Mouse (Mus musculus) CH12.LX (cell line): Measurements from ENCODE around the gene Cenpm. TPM values are rescaled to one million over a fixed set of nuclear protein-coding genes. Genes with fewer than 3 reads are reported as not detected.

Source experiments
- DNase-seq: peaks from one replicate; pipeline ENCODE4 v3.0.0-alpha.2; 2013; ENCODE audit errors: extremely low read depth
- H3K27ac ChIP-seq: 2 replicates; pipeline ENCODE4 v1.5.1; 2012; ENCODE audit warnings: low read depth, mild to moderate bottlenecking, control low read depth, moderate library complexity; ENCODE audit not compliant: insufficient read depth
- H3K27me3 ChIP-seq: replicated peaks from 2 replicates; pipeline ENCODE3; 2012; ENCODE audit warnings: inconsistent platforms
- H3K36me3 ChIP-seq, 2 experiments: replicated peaks in 1 of 2; 2 replicates each; pipeline versions ENCODE3 to v1.6.1; 2012; ENCODE audit warnings: inconsistent platforms in 1 of 2, low read length in 1 of 2, mild to moderate bottlenecking in 1 of 2, mixed read lengths in 1 of 2, moderate library complexity in 1 of 2; ENCODE audit not compliant: control insufficient read depth in 1 of 2, insufficient read depth in 1 of 2
- H3K4me1 ChIP-seq, 2 experiments: 2 replicates each; pipeline ENCODE4 v1.6.1; 2012; ENCODE audit warnings: inconsistent platforms in 1 of 2, moderate library complexity in 1 of 2; ENCODE audit not compliant: insufficient read depth in 2 of 2, control insufficient read depth in 1 of 2
- H3K4me2 ChIP-seq: 2 replicates; pipeline ENCODE4 v1.6.1; 2012; ENCODE audit warnings: low read depth, mild to moderate bottlenecking, control low read depth; ENCODE audit not compliant: poor library complexity, insufficient read depth, severe bottlenecking
- H3K4me3 ChIP-seq, 3 experiments: fragments of 150-350 bp in 1 of 3; sonication (generic) in 1 of 3; replicated peaks in 1 of 3; 2 replicates each; pipeline versions ENCODE3 to v1.5.1; 2011 to 2012; ENCODE audit warnings: low read depth in 2 of 3, low read length in 2 of 3, mild to moderate bottlenecking in 2 of 3, moderate library complexity in 2 of 3, control low read depth in 1 of 3, improper control_type of control experiment in 1 of 3, inconsistent platforms in 1 of 3, mixed read lengths in 1 of 3; ENCODE audit not compliant: poor library complexity in 1 of 3
- H3K79me2 ChIP-seq: replicated peaks from 2 replicates; pipeline ENCODE4 v1.6.1; 2012; ENCODE audit warnings: mild to moderate bottlenecking, moderate library complexity; ENCODE audit not compliant: control insufficient read depth, poor library complexity, insufficient read depth, severe bottlenecking; ENCODE audit errors: extremely low read depth
- H3K9ac ChIP-seq: 2 replicates; pipeline ENCODE4 v1.6.1; 2012; ENCODE audit warnings: low read depth, mild to moderate bottlenecking, control low read depth, moderate library complexity; ENCODE audit not compliant: insufficient read depth
- H3K9me3 ChIP-seq: replicated peaks from 2 replicates; pipeline ENCODE3; 2012; ENCODE audit warnings: low read length, inconsistent platforms, mixed read lengths
- CTCF ChIP-seq, 2 experiments: IDR thresholded peaks in 1 of 2; conservative IDR thresholded peaks in 1 of 2; 2 replicates each; pipeline ENCODE4 v1.5.1; 2011 to 2012; ENCODE audit warnings: low read depth in 2 of 2, low read length in 2 of 2, improper control_type of control experiment in 1 of 2, inconsistent platforms in 1 of 2, mild to moderate bottlenecking in 1 of 2, moderate library complexity in 1 of 2
- ETS1 ChIP-seq: conservative IDR thresholded peaks from 2 replicates; pipeline ENCODE4 v1.6.1; 2012; ENCODE audit warnings: low read depth, mild to moderate bottlenecking, inconsistent platforms, low read length, improper control_type of control experiment, moderate library complexity
- IRF4 ChIP-seq: IDR thresholded peaks from 2 replicates; pipeline ENCODE4 v1.6.1; 2014; ENCODE audit warnings: low read depth, mild to moderate bottlenecking, inconsistent platforms, low read length, improper control_type of control experiment
- MAZ ChIP-seq: IDR thresholded peaks from 2 replicates; pipeline ENCODE4 v1.6.1; 2012; ENCODE audit warnings: low read depth, mild to moderate bottlenecking, inconsistent platforms, low read length, improper control_type of control experiment, moderate library complexity
- NRF1 ChIP-seq: IDR thresholded peaks from 2 replicates; pipeline ENCODE4 v1.6.1; 2014; ENCODE audit warnings: low read depth, mild to moderate bottlenecking, inconsistent platforms, low read length, improper control_type of control experiment, moderate library complexity
- PAX5 ChIP-seq: IDR thresholded peaks from 2 replicates; pipeline ENCODE4 v1.6.1; 2012; ENCODE audit warnings: low read length, inconsistent platforms, mixed read lengths
- POLR2AphosphoS2 ChIP-seq: IDR thresholded peaks from 2 replicates; pipeline ENCODE4 v1.6.1; 2011; ENCODE audit warnings: low read depth, low read length, improper control_type of control experiment
- RCOR1 ChIP-seq: conservative IDR thresholded peaks from 2 replicates; pipeline ENCODE4 v1.6.1; 2012; ENCODE audit warnings: low read depth, mild to moderate bottlenecking, inconsistent platforms, low read length, improper control_type of control experiment
- SIN3A ChIP-seq: IDR thresholded peaks from 2 replicates; pipeline ENCODE4 v1.6.1; 2012; ENCODE audit warnings: low read length, improper control_type of control experiment, inconsistent platforms
- TCF12 ChIP-seq: IDR thresholded peaks from 2 replicates; pipeline ENCODE4 v1.6.1; 2014; ENCODE audit warnings: low read depth, mild to moderate bottlenecking, inconsistent platforms, low read length, improper control_type of control experiment
- USF2 ChIP-seq: conservative IDR thresholded peaks from 2 replicates; pipeline ENCODE4 v1.6.1; 2011; ENCODE audit warnings: low read depth, low read length, improper control_type of control experiment
- ZC3H11A ChIP-seq: IDR thresholded peaks from 2 replicates; pipeline ENCODE4 v1.6.1; 2012; ENCODE audit warnings: low read depth, mild to moderate bottlenecking, inconsistent platforms, low read length, improper control_type of control experiment
- ZMIZ1 ChIP-seq: IDR thresholded peaks from 2 replicates; pipeline ENCODE4 v1.6.1; 2012; ENCODE audit warnings: low read depth, mild to moderate bottlenecking, inconsistent platforms, low read length, improper control_type of control experiment
- ZNF384 ChIP-seq: IDR thresholded peaks from 2 replicates; pipeline ENCODE4 v1.6.1; 2012; ENCODE audit warnings: low read depth, low read length, improper control_type of control experiment, inconsistent platforms
- dilution Hi-C: fragments of 300-500 bp; cut with MboI; formaldehyde crosslinking; loops from 2 replicates; pipeline ENCODE4 v1.14.3; 2020; ENCODE audit warnings: low sequenced_read_pairs; ENCODE audit not compliant: extremely low pct_unique_long_range_greater_than_20kb, extremely low pct_ligation_motif_present
- in situ Hi-C: fragments of 300-500 bp; cut with MboI; formaldehyde crosslinking; loops from 3 replicates; pipeline ENCODE4 v1.14.3; 2019; ENCODE audit warnings: low sequenced_read_pairs, low pct_ligation_motif_present, low pct_unique_long_range_greater_than_20kb, mixed read lengths
- polyA plus RNA-seq: library from polyadenylated mRNA; unstranded; fragments of >175 nt; gene quantifications from 2 replicates; pipeline ENCODE4 v1.2.1, GENCODE M21; 2012; ENCODE audit warnings: low read depth; ENCODE audit not compliant: insufficient read length
- total RNA-seq, 2 experiments: library from RNA; depleted of rRNA; stranded (reverse); fragments of 300-350 nt in 1 of 2; fragments of >200 nt in 1 of 2; gene quantifications; 2 replicates each; pipeline ENCODE4 v1.2.3; 2012 to 2014

Cenpm gene
- total and polyA plus RNA-seq, 3 experiments = 22.8 to 39.6 (median 34.2) TPM

- in situ Hi-C loops = loop anchor here (25.0 kb wide), 1 partner anchor 831 kb away; the partner anchor contains the start of gene Serhl
- Histone ChIP-seq H3K27me3 (peaks cover 67% of the 10 kb centered on the region), H3K4me1 (peaks cover 8 to 17% of the 10 kb centered on the region in 2 experiments), H3K4me3 (no peak overlapping the region), H3K27ac (no peak overlapping the region), H3K9ac (no peak overlapping the region), H3K79me2 (no peaks in the 10 kb centered on the region), H3K9me3 (peaks cover 18% of the 10 kb centered on the region), H3K4me2 (no peak overlapping the region), H3K36me3 (no peaks in the 10 kb centered on the region)
- no peak for TF ChIP-seq ZNF384
- TF ChIP-seq RCOR1 = no peak
- TF ChIP-seq NRF1 = no peak
- peak in 1 of 2 experiments; percentile 21; a peak in 1 of 4 replicates for TF ChIP-seq CTCF (conservative IDR thresholded peaks at IDR 0.05 in 1 of 2, IDR thresholded peaks at IDR 0.05 in 1 of 2; ENCODE audit: low read depth in 2 of 2, low read length in 2 of 2)
- no peak for TF ChIP-seq IRF4
- peak; percentile 33; the same call in 1 of the 2 replicates for TF ChIP-seq TCF12
- TF ChIP-seq POLR2AphosphoS2 = no peak
- no peak for TF ChIP-seq PAX5
- TF ChIP-seq, all 38 proteins: peak for 2
- dilution Hi-C loops = no loop called here
- peak; percentile 35 for DNase-seq
Observed at GRCm38 (mm10) chr15:82255944-82256383, 11.4 kb upstream of the Cenpm start.

- Histone ChIP-seq H3K36me3 (no peaks in the 10 kb centered on the region), H3K9ac (no peak overlapping the region), H3K79me2 (no peaks in the 10 kb centered on the region), H3K27ac (no peak overlapping the region), H3K9me3 (peaks cover 18% of the 10 kb centered on the region), H3K27me3 (peaks cover 61% of the 10 kb centered on the region), H3K4me3 (no peak overlapping the region), H3K4me1 (peaks cover 8 to 17% of the 10 kb centered on the region in 2 experiments), H3K4me2 (no peak overlapping the region)
- in situ Hi-C loops = loop anchor here (25.0 kb wide), 1 partner anchor 832 kb away; the partner anchor contains the start of gene Serhl
- dilution Hi-C loops = no loop called here
- TF ChIP-seq MAZ (no peak), ZMIZ1 (no peak), CTCF (conservative IDR thresholded peaks at IDR 0.05 in 1 of 2, IDR thresholded peaks at IDR 0.05 in 1 of 2; ENCODE audit: low read depth in 2 of 2, low read length in 2 of 2) (peak in 1 of 2 experiments; percentile 54; a peak in 2 of 4 replicates)
- no peak for DNase-seq
Observed at GRCm38 (mm10) chr15:82255248-82255647, 10.7 kb upstream of the Cenpm start.

- Histone ChIP-seq H3K36me3 (no peaks in the 10 kb centered on the region), H3K9ac (no peak within 1 kb of the TSS), H3K4me2 (no peak within 1 kb of the TSS), H3K27ac (no peak within 1 kb of the TSS)
- no peak for DNase-seq
- no peak for TF ChIP-seq ETS1
- no peak for TF ChIP-seq USF2
- no peak for TF ChIP-seq SIN3A
- TF ChIP-seq ZC3H11A = no peak
- TF ChIP-seq, all 38 proteins: peak for 0
- Histone ChIP-seq H3K9me3 (peaks cover 9% of the 10 kb centered on the region), H3K4me1 (peaks cover 8 to 14% of the 10 kb centered on the region in 2 experiments), H3K4me3 (no peak within 1 kb of the TSS), H3K27me3 (peaks cover 34% of the 10 kb centered on the region), H3K79me2 (no peaks in the 10 kb centered on the region)
- dilution Hi-C loops (no loop called here), in situ Hi-C loops (loop anchor here (25.0 kb wide), 1 partner anchor 835 kb away; the partner anchor contains the start of gene Serhl)
Observed at GRCm38 (mm10) chr15:82252097-82252496, 7.5 kb upstream of the Cenpm start, which contains the start of gene 1500009C09Rik. Gene 1500009C09Rik, plus strand, starts transcription at chr15:82252397.
